Mouse (Mus musculus) lung, embryonic 14.5 days (tissue): ENCODE measurements around the gene Keap1. TPM values are rescaled to one million over a fixed set of nuclear protein-coding genes. Genes with fewer than 3 reads are reported as not detected.

Source experiments
- ATAC-seq: fragments of 200-750 bp; cut with Nextera tagmentation; 2 replicates; pipeline ENCODE4 v1.8.0; 2017; ENCODE audit warnings: mild to moderate bottlenecking, moderate TSS enrichment, moderate library complexity; ENCODE audit not compliant: insufficient read depth
- DNase-seq: peaks from one replicate; pipeline ENCODE4 v3.0.0-alpha.2; 2015
- H3K27ac ChIP-seq: fragments of 300-500 bp; sonication (generic); 2 replicates; pipeline ENCODE4 v1.5.1; 2014; ENCODE audit warnings: low read depth, mild to moderate bottlenecking, moderate library complexity
- H3K27me3 ChIP-seq: fragments of 300-500 bp; sonication (generic); 2 replicates; pipeline ENCODE4 v1.6.1; 2014; ENCODE audit warnings: low read length, control low read depth; ENCODE audit not compliant: insufficient read depth
- H3K36me3 ChIP-seq: fragments of 300-500 bp; sonication (generic); 2 replicates; pipeline ENCODE4 v1.6.1; 2014; ENCODE audit warnings: control low read depth; ENCODE audit not compliant: insufficient read depth
- H3K4me1 ChIP-seq: fragments of 300-500 bp; sonication (generic); 2 replicates; pipeline ENCODE4 v1.6.1; 2014; ENCODE audit warnings: antibody characterized with exemption, control low read depth; ENCODE audit not compliant: insufficient read depth
- H3K4me2 ChIP-seq: fragments of 300-500 bp; sonication (generic); 2 replicates; pipeline ENCODE4 v1.6.1; 2014; ENCODE audit warnings: mild to moderate bottlenecking
- H3K4me3 ChIP-seq: fragments of 300-500 bp; sonication (generic); 2 replicates; pipeline ENCODE4 v1.5.1; 2014; ENCODE audit warnings: low read depth, low read length
- H3K9ac ChIP-seq: fragments of 300-500 bp; sonication (generic); 2 replicates; pipeline ENCODE4 v1.6.1; 2014
- H3K9me3 ChIP-seq: fragments of 300-500 bp; sonication (generic); 2 replicates; pipeline ENCODE4 v1.6.1; 2016; ENCODE audit warnings: low read depth, low read length, control low read depth
- CTCF ChIP-seq: IDR thresholded peaks from 2 replicates; pipeline ENCODE4 v1.5.1; 2016; ENCODE audit warnings: antibody characterized with exemption, low read depth
- WGBS: fragments of 180-500 bp; shearing (Covaris S2); extraction: QIAGEN DNeasy Blood & Tissue Kit; methylation state at CpG from one replicate; pipeline ENCODE4 v1.1.7; 2014; 5-methylcytosine and 5-hydroxymethylcytosine counted together
- polyA plus RNA-seq: library from polyadenylated mRNA; unstranded; fragments of >200 nt; fragmentation: Nextera tagmentation; extraction: Ambion mirVana; gene quantifications from 2 replicates; pipeline ENCODE4 v1.2.1, GENCODE M21; 2014

The Keap1 gene
- polyA plus RNA-seq, 1 experiment from 2014 or later: 44.6 TPM

GRCm38 (mm10) chr9:21183905-21184413 is 55.2 kb downstream of the Keap1 start:
- Histone ChIP-seq H3K4me1 (no peaks in the 10 kb centered on the region), H3K27ac (no peak overlapping the region), H3K27me3 (peaks cover 3% of the 10 kb centered on the region; the same call in 1 of the 2 replicates), H3K9me3 (no peaks in the 10 kb centered on the region), H3K4me2 (peak overlapping the region; percentile 63), H3K4me3 (peak overlapping the region; percentile 34), H3K36me3 (no peaks in the 10 kb centered on the region), H3K9ac (peak overlapping the region; percentile 39)
- DNase-seq (peak; percentile 47), ATAC-seq (peak; percentile 50; the same call in 1 of the 2 replicates)
- TF ChIP-seq CTCF: no peak
- WGBS: 8% methylated on average over 34 of the region's 34 CpGs

- 79% methylated on average over 6 of the region's 6 CpGs for WGBS
- H3K4me2 ChIP-seq: peak overlapping the region; percentile 63
- no peak overlapping the region for H3K27ac ChIP-seq
- no peaks in the 10 kb centered on the region for H3K4me1 ChIP-seq
- H3K27me3 ChIP-seq: peaks cover 3% of the 10 kb centered on the region; the same call in 1 of the 2 replicates
- no peak for ATAC-seq
- no peak for DNase-seq
- H3K9me3 ChIP-seq: no peaks in the 10 kb centered on the region
- no peak overlapping the region for H3K9ac ChIP-seq
- H3K36me3 ChIP-seq: no peaks in the 10 kb centered on the region
- no peak overlapping the region; the same call in 1 of the 2 replicates for H3K4me3 ChIP-seq
- TF ChIP-seq CTCF: no peak
Observed at GRCm38 (mm10) chr9:21183421-21183820, 55.7 kb downstream of the Keap1 start.

GRCm38 (mm10) chr9:21181421-21182220 is 57.5 kb downstream of the Keap1 start:
- Histone ChIP-seq H3K4me3 (peak overlapping the region; percentile 41), H3K9me3 (no peaks in the 10 kb centered on the region), H3K9ac (peak overlapping the region; percentile 48; the same call in 1 of the 2 replicates), H3K4me2 (peak overlapping the region; percentile 70), H3K36me3 (no peaks in the 10 kb centered on the region), H3K27ac (no peak overlapping the region; the same call in 1 of the 2 replicates), H3K27me3 (peaks cover 3% of the 10 kb centered on the region; the same call in 1 of the 2 replicates), H3K4me1 (no peaks in the 10 kb centered on the region)
- ATAC-seq: peak; percentile 69
- WGBS: 5% methylated on average over 48 of the region's 48 CpGs
- no peak for TF ChIP-seq CTCF
- DNase-seq: peak; percentile 80

- Histone ChIP-seq H3K4me2 (no peak overlapping the region), H3K4me1 (no peaks in the 10 kb centered on the region), H3K9me3 (no peaks in the 10 kb centered on the region), H3K9ac (no peak overlapping the region; the same call in 1 of the 2 replicates), H3K27me3 (peaks cover 3% of the 10 kb centered on the region; the same call in 1 of the 2 replicates), H3K4me3 (no peak overlapping the region), H3K27ac (peak overlapping the region; percentile 8; the same call in 1 of the 2 replicates), H3K36me3 (no peaks in the 10 kb centered on the region)
- no peak for DNase-seq
- no peak for ATAC-seq
- TF ChIP-seq CTCF: no peak
- 60% methylated on average over 1 of the region's 1 CpGs for WGBS
Observed at GRCm38 (mm10) chr9:21180841-21181240, 58.3 kb downstream of the Keap1 start.

- DNase-seq (no peak), ATAC-seq (no peak)
- no peak overlapping the region for H3K4me2 ChIP-seq
- no peaks in the 10 kb centered on the region for H3K36me3 ChIP-seq
- H3K4me3 ChIP-seq: no peak overlapping the region
- no peaks in the 10 kb centered on the region for H3K9me3 ChIP-seq
- 0 out of 2 replicates have a peak overlapping the region, but pooled peaks have one; percentile 6 for H3K27ac ChIP-seq
- peaks cover 3% of the 10 kb centered on the region; the same call in 1 of the 2 replicates for H3K27me3 ChIP-seq
- H3K9ac ChIP-seq: no peak overlapping the region
- 43% methylated on average over 4 of the region's 4 CpGs for WGBS
- no peaks in the 10 kb centered on the region for H3K4me1 ChIP-seq
- no peak for TF ChIP-seq CTCF
Observed at GRCm38 (mm10) chr9:21180402-21180801, 58.8 kb downstream of the Keap1 start.

Other genes starting within 250 kb of the Keap1 start
- gene Mrpl4, start 236.6 kb downstream of the Keap1 start, polyA plus RNA-seq: 156 and 166 TPM in 2 replicates
- 33.6 and 41.5 TPM in 2 replicates for gene Icam1, start 223.4 kb downstream of the Keap1 start, polyA plus RNA-seq
- 1.5 TPM in 2 replicates for gene Icam4, start 210.0 kb downstream of the Keap1 start, polyA plus RNA-seq
- gene Icam5, start 207.3 kb downstream of the Keap1 start, polyA plus RNA-seq: 0.09 and 0.31 TPM in 2 replicates
- 1.4 TPM in 1 of 2 replicates, not detected in the other for gene Zglp1, start 172.3 kb downstream of the Keap1 start, polyA plus RNA-seq
- 0.22 and 0.78 TPM in 2 replicates for gene Gm49373, start 166.3 kb downstream of the Keap1 start, polyA plus RNA-seq
- 59.4 and 66.1 TPM in 2 replicates for gene Fdx1l, start 165.7 kb downstream of the Keap1 start, polyA plus RNA-seq
- gene Gm38431, start 147.4 kb downstream of the Keap1 start, polyA plus RNA-seq: 2.3 and 3.0 TPM in 2 replicates
- 106 and 113 TPM in 2 replicates for gene Raver1, start 147.4 kb downstream of the Keap1 start, polyA plus RNA-seq
- gene Tyk2, start 108.1 kb downstream of the Keap1 start, polyA plus RNA-seq: 9.5 and 12.5 TPM in 2 replicates
- 352 and 353 TPM in 2 replicates for gene Cdc37, start 89.4 kb downstream of the Keap1 start, polyA plus RNA-seq
- 8.4 and 9.4 TPM in 2 replicates for gene Pde4a, start 73.6 kb downstream of the Keap1 start, polyA plus RNA-seq
- gene S1pr5, start 9.1 kb upstream of the Keap1 start, polyA plus RNA-seq: not detected in 2 replicates
- 33.7 and 34.7 TPM in 2 replicates for gene Atg4d, start 25.9 kb upstream of the Keap1 start, polyA plus RNA-seq
- 12.2 and 14.3 TPM in 2 replicates for gene Kri1, start 48.6 kb upstream of the Keap1 start, polyA plus RNA-seq
- gene Cdkn2d, start 52.0 kb upstream of the Keap1 start, polyA plus RNA-seq: 45.3 and 48.1 TPM in 2 replicates
- 45.7 and 45.8 TPM in 2 replicates for gene Ap1m2, start 73.0 kb upstream of the Keap1 start, polyA plus RNA-seq
- 122 TPM in 2 replicates for gene Slc44a2, start 81.3 kb upstream of the Keap1 start, polyA plus RNA-seq
- gene Ilf3, start 128.5 kb upstream of the Keap1 start, polyA plus RNA-seq: 217 and 223 TPM in 2 replicates
- gene Qtrt1, start 172.5 kb upstream of the Keap1 start, polyA plus RNA-seq: 49.0 and 55.1 TPM in 2 replicates
- 67.9 and 71.8 TPM in 2 replicates for gene Dnm2, start 185.5 kb upstream of the Keap1 start, polyA plus RNA-seq